Comparison of ENCODE assay signal across 7 mouse cellular contexts in genomic region chr10:79638486-79639204, GRCm38 (mm10). TPM values are rescaled to one million over a fixed set of nuclear protein-coding genes. Genes with fewer than 3 reads are reported as not detected.
DNase-seq lines count a peak whose midpoint lies in the region; ATAC-seq lines count a peak whose summit lies in the region.

No protein-coding gene starts in this region.

- DNase-seq in ES-CJ7 (ENCODE audit: low read depth, low spot score) (peak; percentile 87), ZHBTc4 (ENCODE audit: low read depth, low spot score) (peak; percentile 93)
- peak; percentile 61 for DNase-seq in limb, embryonic 11.5 days (ENCODE audit: low spot score)
- no peak for DNase-seq in spleen, adult 18-20 months

- no peak for ATAC-seq in embryonic facial prominence, embryonic 13.5 days (ENCODE audit: insufficient number of reproducible peaks, insufficient read depth, low FRiP score, low TSS enrichment, low read depth)
- peak; percentile 37; the same call in 1 of the 2 replicates for ATAC-seq in heart, embryonic 15.5 days (replicated peaks; ENCODE audit: insufficient number of reproducible peaks, insufficient read depth, low FRiP score, low read depth)
- 0 out of 2 replicates have a peak, but pooled peaks have one; percentile 23 for ATAC-seq in limb, embryonic 11.5 days (ENCODE audit: insufficient number of reproducible peaks, low FRiP score, low TSS enrichment, low read depth)
- peak; percentile 24 for ATAC-seq in neural tube, embryonic 13.5 days (ENCODE audit: low read depth)

- H3K4me2 ChIP-seq in embryonic facial prominence, embryonic 13.5 days: peak overlapping the region; percentile 87
- peak overlapping the region; percentile 98 for H3K4me2 ChIP-seq in heart, embryonic 15.5 days
- peak overlapping the region; percentile 28 for H3K4me2 ChIP-seq in limb, embryonic 11.5 days (ENCODE audit: low read depth, severe bottlenecking)
- peak overlapping the region; percentile 82 for H3K4me2 ChIP-seq in neural tube, embryonic 13.5 days

- H3K9me3 ChIP-seq in embryonic facial prominence, embryonic 13.5 days: no peaks in the 10 kb centered on the region
- no peaks in the 10 kb centered on the region for H3K9me3 ChIP-seq in heart, embryonic 15.5 days (replicated peaks)
- H3K9me3 ChIP-seq in limb, embryonic 11.5 days (ENCODE audit: control insufficient read depth, low read length): no peaks in the 10 kb centered on the region
- H3K9me3 ChIP-seq in neural tube, embryonic 13.5 days: no peaks in the 10 kb centered on the region

- 6% methylated on average over 23 of the region's 23 CpGs for WGBS in embryonic facial prominence, embryonic 13.5 days
- 6% methylated on average over 23 of the region's 23 CpGs for WGBS in heart, embryonic 15.5 days
- WGBS in limb, embryonic 11.5 days: 5% methylated on average over 23 of the region's 23 CpGs
- 3% methylated on average over 23 of the region's 23 CpGs for WGBS in neural tube, embryonic 13.5 days

- peak overlapping the region; percentile 85 for H3K9ac ChIP-seq in embryonic facial prominence, embryonic 13.5 days
- no peak overlapping the region for H3K9ac ChIP-seq in heart, embryonic 15.5 days
- H3K9ac ChIP-seq in limb, embryonic 11.5 days (ENCODE audit: low read length): peak overlapping the region; percentile 37; the same call in 1 of the 2 replicates
- peak overlapping the region; percentile 90 for H3K9ac ChIP-seq in neural tube, embryonic 13.5 days

- peaks cover 18% of the 10 kb centered on the region for H3K27me3 ChIP-seq in embryonic facial prominence, embryonic 13.5 days
- peaks cover 56% of the 10 kb centered on the region for H3K27me3 ChIP-seq in heart, embryonic 15.5 days
- H3K27me3 ChIP-seq in limb, embryonic 11.5 days (ENCODE audit: control insufficient read depth, insufficient read depth, low read length): peaks cover 23% of the 10 kb centered on the region
- H3K27me3 ChIP-seq in neural tube, embryonic 13.5 days: peaks cover 34% of the 10 kb centered on the region

- H3K27ac ChIP-seq in embryonic facial prominence, embryonic 13.5 days: 0 out of 2 replicates have a peak overlapping the region, but pooled peaks have one; percentile 75
- no peak overlapping the region for H3K27ac ChIP-seq in heart, embryonic 15.5 days
- no peak overlapping the region for H3K27ac ChIP-seq in limb, embryonic 11.5 days (replicated peaks; ENCODE audit: low read depth, low read length)
- H3K27ac ChIP-seq in neural tube, embryonic 13.5 days (replicated peaks): peak overlapping the region; percentile 94

- peak overlapping the region; percentile 85 for H3K4me3 ChIP-seq in embryonic facial prominence, embryonic 13.5 days
- peak overlapping the region; percentile 67 for H3K4me3 ChIP-seq in heart, embryonic 15.5 days
- no peak overlapping the region for H3K4me3 ChIP-seq in limb, embryonic 11.5 days (ENCODE audit: low read depth, low read length)
- peak overlapping the region; percentile 82 for H3K4me3 ChIP-seq in neural tube, embryonic 13.5 days

- H3K4me1 ChIP-seq in embryonic facial prominence, embryonic 13.5 days: peaks cover 24% of the 10 kb centered on the region
- peaks cover 22% of the 10 kb centered on the region for H3K4me1 ChIP-seq in heart, embryonic 15.5 days (replicated peaks)
- 0 out of 2 replicates have a peak, but pooled peaks cover 4% of the 10 kb centered on the region for H3K4me1 ChIP-seq in limb, embryonic 11.5 days (ENCODE audit: control insufficient read depth, insufficient read depth, low read length)
- peaks cover 19% of the 10 kb centered on the region for H3K4me1 ChIP-seq in neural tube, embryonic 13.5 days (replicated peaks)

- no peaks in the 10 kb centered on the region for H3K36me3 ChIP-seq in embryonic facial prominence, embryonic 13.5 days
- no peaks in the 10 kb centered on the region for H3K36me3 ChIP-seq in heart, embryonic 15.5 days
- H3K36me3 ChIP-seq in limb, embryonic 11.5 days (ENCODE audit: control insufficient read depth, insufficient read depth, low read length): no peaks in the 10 kb centered on the region
- no peaks in the 10 kb centered on the region for H3K36me3 ChIP-seq in neural tube, embryonic 13.5 days

RNA-seq across cellular contexts. Expression of gene Shc2, which starts 0.9 kb away (rescaled TPM):
- 11.7 and 13.7 TPM in 2 replicates for polyA plus RNA-seq in embryonic facial prominence, embryonic 13.5 days (2015; fragmentation: Nextera tagmentation; extraction: Ambion mirVana)
- 2.0 and 3.9 TPM in 2 replicates for polyA plus RNA-seq in heart, embryonic 15.5 days (2015; fragmentation: Nextera tagmentation; extraction: Ambion mirVana)
- polyA plus RNA-seq in limb, embryonic 11.5 days (2014; fragmentation: Nextera tagmentation; extraction: Ambion mirVana): 4.8 and 6.5 TPM in 2 replicates
- 34.5 and 39.0 TPM in 2 replicates for polyA plus RNA-seq in neural tube, embryonic 13.5 days (2015; fragmentation: Nextera tagmentation; extraction: Ambion mirVana)

RNA-seq across cellular contexts. Expression of gene Odf3l2, which starts 6.9 kb away (rescaled TPM):
- not detected in 2 replicates for polyA plus RNA-seq in embryonic facial prominence, embryonic 13.5 days (2015; fragmentation: Nextera tagmentation; extraction: Ambion mirVana)
- polyA plus RNA-seq in heart, embryonic 15.5 days (2015; fragmentation: Nextera tagmentation; extraction: Ambion mirVana): not detected in 2 replicates
- polyA plus RNA-seq in limb, embryonic 11.5 days (2014; fragmentation: Nextera tagmentation; extraction: Ambion mirVana): not detected in 2 replicates
- polyA plus RNA-seq in neural tube, embryonic 13.5 days (2015; fragmentation: Nextera tagmentation; extraction: Ambion mirVana): not detected in 2 replicates

RNA-seq across cellular contexts. Expression of gene C2cd4c, which starts 24.8 kb away (rescaled TPM):
- not detected in 2 replicates for polyA plus RNA-seq in embryonic facial prominence, embryonic 13.5 days (2015; fragmentation: Nextera tagmentation; extraction: Ambion mirVana)
- polyA plus RNA-seq in heart, embryonic 15.5 days (2015; fragmentation: Nextera tagmentation; extraction: Ambion mirVana): not detected in 2 replicates
- polyA plus RNA-seq in limb, embryonic 11.5 days (2014; fragmentation: Nextera tagmentation; extraction: Ambion mirVana): 0.04 TPM in 1 of 2 replicates, not detected in the other
- 0.11 and 0.17 TPM in 2 replicates for polyA plus RNA-seq in neural tube, embryonic 13.5 days (2015; fragmentation: Nextera tagmentation; extraction: Ambion mirVana)

RNA-seq across cellular contexts. Expression of gene Madcam1, which starts 25.7 kb away (rescaled TPM):
- polyA plus RNA-seq in embryonic facial prominence, embryonic 13.5 days (2015; fragmentation: Nextera tagmentation; extraction: Ambion mirVana): 11.3 and 11.8 TPM in 2 replicates
- 1.4 and 1.9 TPM in 2 replicates for polyA plus RNA-seq in heart, embryonic 15.5 days (2015; fragmentation: Nextera tagmentation; extraction: Ambion mirVana)
- polyA plus RNA-seq in limb, embryonic 11.5 days (2014; fragmentation: Nextera tagmentation; extraction: Ambion mirVana): 5.6 and 5.9 TPM in 2 replicates
- polyA plus RNA-seq in neural tube, embryonic 13.5 days (2015; fragmentation: Nextera tagmentation; extraction: Ambion mirVana): 0.62 and 1.1 TPM in 2 replicates

RNA-seq across cellular contexts. Expression of gene Tpgs1, which starts 30.5 kb away (rescaled TPM):
- polyA plus RNA-seq in embryonic facial prominence, embryonic 13.5 days (2015; fragmentation: Nextera tagmentation; extraction: Ambion mirVana): 58.1 and 62.1 TPM in 2 replicates
- polyA plus RNA-seq in heart, embryonic 15.5 days (2015; fragmentation: Nextera tagmentation; extraction: Ambion mirVana): 39.5 and 46.8 TPM in 2 replicates
- polyA plus RNA-seq in limb, embryonic 11.5 days (2014; fragmentation: Nextera tagmentation; extraction: Ambion mirVana): 67.2 and 70.9 TPM in 2 replicates
- 82.3 and 90.2 TPM in 2 replicates for polyA plus RNA-seq in neural tube, embryonic 13.5 days (2015; fragmentation: Nextera tagmentation; extraction: Ambion mirVana)

Comparison
In these comparisons a context has a peak if more than half of its experiments do, and no peak if none do; other contexts are left out.
1. DNase-seq: peak in ES-CJ7 (single experiment), ZHBTc4 (single experiment) and limb, embryonic 11.5 days (single experiment); none in spleen, adult 18-20 months (0 of 2).
2. H3K27ac ChIP-seq: peak in embryonic facial prominence, embryonic 13.5 days (single experiment) and neural tube, embryonic 13.5 days (single experiment); none in heart, embryonic 15.5 days (single experiment) and limb, embryonic 11.5 days (single experiment).
3. H3K4me2 ChIP-seq: peak in every context shown above with its lines; median percentile 98 in heart, embryonic 15.5 days; 87 in embryonic facial prominence, embryonic 13.5 days; 82 in neural tube, embryonic 13.5 days; 28 in limb, embryonic 11.5 days.